Mouse (Mus musculus) inflammation-experienced regulatory T-cells, adult 6 months (primary cell): ENCODE results near the gene Tcte1. TPM values are rescaled to one million over a fixed set of nuclear protein-coding genes. Genes with fewer than 3 reads are reported as not detected.

Experiments
- ATAC-seq: one replicate; pipeline ENCODE4 v1.8.0; 2017
- polyA plus RNA-seq, 3 experiments: library from polyadenylated mRNA; unstranded; fragments of 100-300 nt; shearing (Covaris generic); gene quantifications; one replicate each; pipeline ENCODE4 v1.2.1; 2017

The Tcte1 gene
- polyA plus RNA-seq, 3 experiments from 2014 or later = not detected

DNA sequence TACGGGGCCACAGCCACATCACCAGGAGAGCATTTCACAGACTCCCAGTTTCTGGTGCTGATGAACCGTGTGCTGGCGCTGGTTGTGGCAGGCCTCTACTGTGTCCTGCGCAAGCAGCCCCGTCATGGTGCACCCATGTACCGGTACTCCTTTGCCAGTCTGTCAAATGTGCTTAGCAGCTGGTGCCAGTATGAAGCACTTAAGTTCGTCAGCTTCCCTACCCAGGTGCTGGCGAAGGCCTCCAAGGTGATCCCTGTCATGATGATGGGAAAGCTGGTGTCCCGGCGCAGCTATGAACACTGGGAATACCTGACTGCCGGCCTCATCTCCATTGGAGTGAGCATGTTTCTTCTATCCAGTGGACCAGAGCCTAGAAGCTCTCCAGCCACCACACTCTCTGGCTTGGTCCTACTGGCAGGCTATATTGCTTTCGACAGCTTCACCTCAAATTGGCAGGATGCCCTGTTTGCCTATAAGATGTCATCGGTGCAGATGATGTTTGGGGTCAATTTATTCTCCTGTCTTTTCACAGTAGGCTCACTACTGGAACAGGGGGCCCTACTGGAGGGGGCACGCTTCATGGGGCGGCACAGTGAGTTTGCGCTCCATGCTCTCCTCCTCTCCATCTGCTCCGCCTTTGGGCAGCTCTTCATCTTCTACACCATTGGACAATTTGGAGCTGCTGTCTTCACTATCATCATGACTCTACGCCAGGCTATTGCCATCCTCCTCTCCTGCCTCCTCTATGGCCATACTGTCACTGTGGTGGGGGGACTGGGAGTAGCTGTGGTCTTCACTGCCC lies 43.3 kb downstream of the Tcte1 start:
- no peak for ATAC-seq

GRCm38 (mm10) chr17:45567162-45567601 lies 43.9 kb downstream of the Tcte1 start:
- ATAC-seq = no peak

DNA sequence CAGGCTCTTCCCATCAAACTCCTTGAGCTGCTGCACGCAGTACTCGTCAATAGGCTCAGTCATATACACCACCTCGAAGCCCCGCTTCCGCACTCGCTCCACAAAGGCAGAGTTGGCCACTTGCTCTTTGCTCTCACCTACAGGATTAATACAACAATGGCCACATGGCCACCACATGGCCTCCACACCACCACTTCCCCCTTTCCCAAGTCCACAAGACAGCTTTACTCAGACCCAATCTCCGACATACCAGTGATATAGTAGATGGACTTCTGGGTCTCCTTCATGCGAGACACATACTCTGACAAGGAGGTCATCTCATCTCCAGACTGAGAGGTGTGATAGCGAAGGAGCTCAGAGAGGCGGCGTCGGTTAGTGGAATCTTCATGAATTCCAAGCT lies 45.8 kb downstream of the Tcte1 start:
- ATAC-seq = no peak

DNA sequence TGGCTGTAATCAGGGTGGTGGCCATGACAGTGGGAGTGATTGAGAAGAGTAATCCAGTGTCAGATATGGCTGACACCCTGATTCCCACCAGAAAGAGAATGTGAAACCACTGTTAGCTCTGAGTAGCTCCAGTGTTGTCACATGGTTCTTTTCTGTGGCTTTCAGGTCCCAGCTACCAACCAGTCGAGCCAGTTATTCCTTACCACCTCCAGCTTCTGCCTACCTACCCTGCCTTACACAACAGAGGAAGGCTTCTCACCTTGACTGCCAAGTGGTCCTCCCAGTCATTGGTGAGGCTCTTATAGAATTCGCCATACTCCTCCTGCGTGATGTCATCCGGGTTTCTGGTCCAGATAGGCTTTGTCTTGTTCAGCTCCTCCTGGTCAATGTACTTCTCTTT lies 46.8 kb downstream of the Tcte1 start:
- no peak for ATAC-seq

DNA sequence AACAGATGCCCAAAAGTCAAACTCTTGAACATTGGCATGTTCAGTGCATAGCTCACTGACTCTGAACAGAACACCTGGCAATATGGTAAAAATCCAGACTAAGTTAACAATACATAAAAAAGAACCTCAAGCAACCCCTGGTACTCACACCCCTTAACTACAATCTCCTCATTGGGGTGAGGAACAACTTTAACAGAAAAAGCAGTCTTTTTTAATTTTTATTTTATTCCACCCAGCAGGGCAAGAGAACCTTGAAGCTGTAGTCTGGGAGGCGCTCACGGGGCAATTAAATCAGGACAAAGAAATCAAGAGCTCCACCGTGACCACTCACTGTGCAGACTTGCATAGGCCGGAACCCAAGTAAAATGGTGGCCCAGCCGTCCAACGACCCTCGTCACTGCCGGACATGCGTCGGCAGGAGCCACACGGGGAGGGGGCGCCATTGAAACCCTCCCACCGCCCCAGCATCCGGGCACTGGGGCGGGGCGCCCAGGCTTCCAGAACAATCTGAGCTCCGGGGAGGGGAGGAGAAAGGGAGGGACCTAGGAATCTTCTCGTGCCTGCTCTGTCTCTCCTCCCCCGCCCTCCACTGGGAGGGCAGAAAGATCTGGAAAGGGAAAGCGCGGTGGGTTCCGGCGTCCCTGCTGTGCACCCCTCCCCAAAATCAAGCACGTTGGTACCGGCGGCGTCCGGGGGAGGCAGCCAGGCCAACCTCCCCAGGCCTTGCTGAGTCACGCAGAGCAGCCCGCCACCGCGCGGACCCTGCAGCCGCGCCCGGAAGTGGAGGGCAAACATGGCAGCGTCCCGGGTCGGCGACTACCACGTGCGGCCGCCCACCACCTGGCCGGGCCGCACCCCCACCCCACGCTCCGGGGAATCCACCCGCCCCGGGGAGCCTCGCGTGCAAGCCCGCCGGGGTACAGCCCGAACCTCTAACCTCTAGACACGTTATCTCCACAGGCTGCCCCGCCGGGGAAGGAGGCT lies 49.2 kb downstream of the Tcte1 start:
- ATAC-seq = peak; percentile 31

- peak; percentile 63 for ATAC-seq
Measured at GRCm38 (mm10) chr17:45573087-45573779, 50.0 kb downstream of the Tcte1 start, which contains the start of gene Hsp90ab1. Gene Hsp90ab1, minus strand, starts transcription at chr17:45573271.

DNA sequence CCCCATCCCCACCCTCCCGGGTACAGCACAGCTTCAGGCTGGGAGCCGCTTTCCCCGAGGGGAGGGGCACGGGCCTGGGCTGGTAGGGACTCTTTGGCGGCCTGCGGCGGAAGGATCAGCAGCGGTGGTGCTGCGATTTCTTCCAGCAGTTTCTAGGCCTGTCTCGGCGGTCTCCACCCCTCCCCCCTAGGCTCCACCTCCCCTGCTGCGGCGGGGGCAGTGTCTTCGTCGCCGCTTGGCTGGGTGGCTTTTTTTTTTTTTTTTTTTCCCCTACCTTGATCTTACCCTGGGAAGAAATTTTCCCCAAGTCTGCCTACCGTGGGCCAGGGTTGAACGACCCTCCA lies 50.5 kb downstream of the Tcte1 start:
- peak; percentile 39 for ATAC-seq

DNA sequence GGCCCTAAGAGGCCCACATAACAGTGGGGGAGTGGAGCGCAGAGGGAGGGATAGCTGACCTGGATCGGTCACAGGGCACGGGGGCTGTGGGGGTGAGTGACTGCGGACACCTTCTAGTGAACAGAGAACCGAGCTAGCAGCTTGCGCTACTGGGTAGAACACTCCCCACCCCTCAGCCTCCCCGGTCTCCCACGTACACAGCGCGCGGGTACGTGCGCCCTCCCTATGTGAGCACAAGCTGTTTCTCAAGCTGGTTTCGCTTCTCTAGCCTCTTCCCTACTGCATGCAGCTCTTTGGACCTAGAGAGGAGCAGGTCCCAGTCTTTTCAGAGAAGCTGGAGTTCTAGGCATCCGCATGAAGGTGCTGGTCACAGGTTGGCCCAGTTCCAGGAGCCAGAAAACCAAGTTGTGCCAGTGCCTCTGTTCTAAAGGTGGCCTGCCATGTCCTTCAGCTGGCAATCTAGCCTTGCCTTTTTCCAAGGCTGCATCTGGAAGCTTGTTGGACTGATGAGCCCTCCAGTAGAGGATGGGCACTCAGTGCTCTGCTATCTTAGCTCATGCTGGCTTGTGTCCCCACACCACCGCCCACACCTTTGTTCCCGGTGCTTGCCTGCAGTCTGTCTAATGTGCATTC lies 51.0 kb downstream of the Tcte1 start:
- peak; percentile 41 for ATAC-seq

DNA sequence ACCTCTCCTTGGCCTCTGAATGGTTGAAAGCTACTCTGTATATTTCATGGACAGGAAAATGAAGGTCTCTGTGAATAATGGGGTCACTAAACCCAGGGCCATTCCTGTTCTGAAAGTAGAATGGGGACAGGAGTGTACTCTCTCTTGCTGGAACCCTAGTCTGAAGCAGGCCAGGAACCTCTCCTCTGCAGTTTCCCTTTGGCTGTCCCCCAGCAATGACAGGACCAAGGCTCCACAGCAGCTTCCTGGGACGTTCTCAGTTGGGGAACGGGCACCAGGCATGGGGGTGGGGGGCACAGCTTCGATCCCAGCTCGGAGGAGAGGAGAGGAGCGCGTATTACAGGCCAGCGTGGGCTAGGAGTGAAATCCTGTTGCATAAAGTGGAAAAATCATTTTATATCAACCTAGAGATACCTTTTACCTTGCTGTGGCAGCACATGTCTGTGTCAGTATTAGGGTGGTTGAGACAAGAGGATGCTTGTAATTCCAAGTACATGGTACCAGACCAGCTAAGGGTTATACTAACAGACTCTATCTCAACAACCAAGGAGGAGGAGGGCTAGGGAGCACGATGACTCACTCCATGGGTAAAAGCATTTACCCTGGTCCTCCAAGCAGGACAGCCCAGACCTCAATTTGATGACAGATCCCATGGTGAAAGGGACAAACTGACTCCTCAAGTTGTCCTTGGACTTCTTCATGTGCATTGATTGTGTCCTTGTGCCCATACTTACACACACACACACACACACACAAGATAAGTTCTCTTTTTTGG lies 52.1 kb downstream of the Tcte1 start:
- ATAC-seq = no peak

DNA sequence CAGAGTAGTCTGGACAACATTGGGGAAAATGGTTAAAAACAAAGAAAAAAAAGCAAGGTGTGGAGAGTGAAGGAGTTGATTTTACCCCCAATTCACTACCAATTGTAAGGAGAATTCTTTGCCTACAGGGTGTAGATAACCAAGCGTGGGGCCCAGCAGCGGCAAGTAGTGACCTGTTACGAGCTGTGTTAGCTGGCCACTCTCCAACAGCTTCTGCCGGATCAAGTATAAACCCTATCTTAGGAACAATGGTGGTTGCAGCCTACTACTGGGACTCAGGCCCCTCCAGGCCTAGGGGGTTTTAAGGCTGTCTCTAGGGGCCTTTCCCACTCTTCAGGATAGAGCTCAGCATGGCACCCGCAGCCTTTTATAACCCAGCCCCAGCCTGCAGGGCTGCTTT lies 55.0 kb downstream of the Tcte1 start:
- ATAC-seq = no peak

- ATAC-seq = no peak
Measured at GRCm38 (mm10) chr17:45578843-45579242, 55.6 kb downstream of the Tcte1 start.

GRCm38 (mm10) chr17:45579554-45579953 lies 56.3 kb downstream of the Tcte1 start:
- no peak for ATAC-seq

GRCm38 (mm10) chr17:45580958-45581477 lies 57.8 kb downstream of the Tcte1 start:
- ATAC-seq = peak; percentile 10

- peak; percentile 85 for ATAC-seq
Measured at GRCm38 (mm10) chr17:45581567-45581983, 58.3 kb downstream of the Tcte1 start.

DNA sequence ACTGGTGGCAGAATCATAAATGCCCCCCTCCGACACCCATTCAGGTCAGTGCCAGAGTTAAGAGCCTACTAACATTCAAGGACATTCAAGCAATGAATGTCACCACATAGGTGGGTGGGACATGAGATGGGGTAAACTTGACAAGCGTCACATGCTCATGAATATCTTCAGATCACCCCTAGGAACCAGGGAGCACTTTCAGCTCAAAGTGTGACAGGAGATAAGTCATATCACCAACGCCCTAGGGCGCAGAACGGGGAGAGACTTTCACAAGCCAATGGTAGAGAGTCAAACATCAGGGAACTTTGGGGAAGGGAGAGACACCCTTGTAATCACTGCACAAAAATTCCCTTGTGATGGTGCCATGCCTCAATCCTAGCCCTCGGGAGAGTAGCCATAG lies 59.0 kb downstream of the Tcte1 start:
- ATAC-seq = no peak

GRCm38 (mm10) chr17:45582715-45583355 lies 59.6 kb downstream of the Tcte1 start:
- no peak for ATAC-seq

DNA sequence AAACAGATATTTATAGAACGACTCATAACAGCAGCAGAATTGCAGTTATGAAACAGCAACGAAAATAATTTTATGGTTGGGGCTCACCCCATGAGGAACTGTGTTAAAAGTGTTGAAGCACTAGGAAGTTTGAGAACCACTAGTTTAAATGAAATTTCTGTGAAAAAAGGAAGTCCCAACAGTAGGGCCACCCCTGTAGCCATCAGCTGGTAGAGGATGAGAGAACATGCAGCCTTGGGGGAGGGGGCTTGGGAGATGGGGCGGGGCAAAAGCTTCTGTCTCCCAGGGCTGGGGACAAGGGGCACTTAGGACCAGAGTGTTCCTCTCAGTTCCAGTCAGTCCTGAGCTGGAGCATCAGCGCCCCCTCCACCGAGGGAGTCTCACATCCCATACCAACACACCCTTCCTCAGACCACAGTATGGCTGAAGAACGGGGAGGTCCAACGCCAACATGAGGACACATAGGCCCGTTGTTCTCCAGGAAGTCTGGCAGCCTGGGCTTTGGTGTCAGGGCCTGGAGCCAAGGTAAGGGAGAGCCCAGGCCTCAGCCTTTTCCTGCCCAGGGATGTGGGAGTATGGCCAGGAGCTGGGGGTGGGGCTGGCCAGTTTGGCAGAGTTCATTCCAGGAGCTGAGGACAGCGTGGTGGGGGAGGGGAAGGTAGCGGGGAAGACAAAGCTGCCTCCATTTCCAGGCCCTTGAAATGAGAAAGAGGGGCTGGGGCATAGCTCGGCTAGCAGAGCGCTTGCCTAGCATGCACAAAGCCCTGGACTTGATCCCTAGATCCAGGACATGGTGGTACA lies 61.1 kb downstream of the Tcte1 start:
- no peak for ATAC-seq

DNA sequence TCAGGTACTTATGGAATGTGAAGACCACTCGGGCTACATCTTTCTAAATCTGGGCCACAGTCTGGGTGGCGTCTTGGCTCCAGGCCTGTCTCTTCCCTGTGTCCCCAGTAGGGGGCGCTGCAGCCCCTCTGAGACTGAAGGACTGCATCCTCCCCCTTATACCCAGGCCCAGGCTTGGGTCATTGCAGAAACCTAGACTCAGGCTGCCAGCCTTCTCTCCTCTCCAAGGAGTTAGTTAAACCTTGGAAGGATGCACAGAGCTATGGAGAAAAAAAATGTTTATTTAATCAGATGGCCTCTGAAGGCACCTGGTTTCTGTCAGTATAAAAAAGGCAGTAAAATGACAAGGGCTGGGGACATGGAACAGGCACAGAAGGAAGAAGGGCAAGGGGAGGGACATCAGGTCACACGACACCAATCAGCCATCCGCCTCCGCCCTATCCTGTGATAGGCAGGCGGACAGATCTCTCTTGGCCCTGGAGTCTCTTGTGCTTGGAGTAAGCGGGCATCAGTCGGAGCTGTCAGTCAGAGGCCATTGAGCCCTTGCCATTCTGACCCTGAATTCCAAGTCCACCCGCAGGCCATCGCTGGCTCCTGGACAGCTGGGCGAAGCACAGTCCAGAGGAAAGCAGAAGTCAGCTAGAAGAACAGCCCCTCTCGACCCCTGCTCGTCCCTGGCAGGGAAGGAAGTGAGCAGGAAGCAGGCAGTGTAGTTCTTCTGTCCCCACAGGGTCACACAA lies 61.9 kb downstream of the Tcte1 start:
- no peak for ATAC-seq
